Mouse (Mus musculus): ENCODE data around the gene Tmem50a. TPM values are rescaled to one million over a fixed set of nuclear protein-coding genes. Genes with fewer than 3 reads are reported as not detected.

Tmem50a gene
- total RNA-seq (2021), result 100 to 1,000 TPM; 112 TPM
- long read RNA-seq, experiment 1, transcript Tmem50a-201 (7 exons, 1,204 nt), result major isoform, 85 of 98 reads
- long read RNA-seq, experiment 1, transcript Tmem50a-202 (7 exons, 719 nt), result minor isoform, 6 of 98 reads
- long read RNA-seq, experiment 1, partial matches to known transcripts, result 2 of 98 reads
- long read RNA-seq, experiment 1, other reads (novel, unspliced or antisense), result 5 of 98 reads
- long read RNA-seq, experiment 2, transcript Tmem50a-201 (7 exons, 1,204 nt), result major isoform, 159 of 184 reads
- long read RNA-seq, experiment 2, transcript Tmem50a-202 (7 exons, 719 nt), result minor isoform, 6 of 184 reads
- long read RNA-seq, experiment 2, partial matches to known transcripts, result 2 of 184 reads
- long read RNA-seq, experiment 2, other reads (novel, unspliced or antisense), result 17 of 184 reads

DNA sequence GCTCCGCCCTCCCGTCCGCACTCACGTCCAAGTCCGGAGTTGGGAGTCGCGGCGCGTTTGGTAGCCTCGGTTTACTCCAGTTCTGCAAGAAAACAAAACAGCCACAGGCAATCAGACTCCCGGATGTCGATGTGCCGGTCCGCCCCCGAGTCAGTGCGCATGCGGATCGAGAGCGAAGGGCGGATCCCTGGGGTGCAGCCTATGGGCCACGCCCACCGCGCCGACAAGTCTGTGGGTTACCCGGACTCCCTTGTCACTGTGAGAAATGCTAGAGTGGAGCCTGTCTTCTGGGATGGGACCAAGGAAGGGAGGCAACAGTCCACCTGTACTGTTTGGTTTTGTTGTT lies at the start of gene Tmem50a:
TSS of gene Tmem50a (minus strand) at position 161 of the 346 bp plus-strand sequence.
- DNase-seq (ENCODE audit: low spot score in 2 of 2), result peak; percentile 84 to 93

DNA sequence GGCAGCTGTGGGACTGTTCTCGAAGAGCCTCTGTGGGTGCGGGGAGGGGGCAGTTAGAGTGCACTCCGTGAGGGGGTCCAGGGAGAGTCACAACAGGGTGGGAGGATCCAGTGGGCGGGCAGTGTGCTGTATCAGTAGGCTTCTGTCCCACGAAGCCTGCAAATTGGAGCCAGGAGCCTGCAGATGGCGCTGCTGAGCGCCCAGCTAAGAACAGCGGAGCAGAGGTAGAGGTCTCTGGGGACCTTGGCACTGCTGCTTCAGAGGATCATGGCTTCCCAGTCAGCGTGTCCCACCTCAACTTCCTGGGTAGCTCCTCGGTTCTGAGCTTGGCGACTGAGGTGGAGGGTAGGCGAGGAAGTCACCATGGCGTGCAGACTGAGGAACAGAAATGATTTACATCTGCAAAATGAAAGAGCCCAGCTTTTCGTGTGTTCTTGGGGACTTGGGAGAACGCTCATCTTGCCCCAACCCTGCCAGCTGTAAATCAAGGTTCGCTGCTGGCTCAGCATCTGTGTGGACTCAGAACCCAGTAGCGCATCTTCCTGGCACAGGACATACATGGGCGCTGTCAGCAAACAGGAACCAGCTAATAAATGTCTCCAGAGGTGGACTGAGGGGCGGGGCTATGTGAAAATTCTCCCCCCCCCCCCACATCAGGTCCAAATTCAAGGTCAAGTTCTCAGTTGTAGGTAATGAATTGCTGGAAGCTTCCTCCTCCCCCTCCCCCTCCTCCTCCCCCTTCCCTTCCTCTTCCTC lies 48.4 kb upstream of the Tmem50a start:
- no peak for DNase-seq (ENCODE audit: low spot score in 2 of 2)

DNA sequence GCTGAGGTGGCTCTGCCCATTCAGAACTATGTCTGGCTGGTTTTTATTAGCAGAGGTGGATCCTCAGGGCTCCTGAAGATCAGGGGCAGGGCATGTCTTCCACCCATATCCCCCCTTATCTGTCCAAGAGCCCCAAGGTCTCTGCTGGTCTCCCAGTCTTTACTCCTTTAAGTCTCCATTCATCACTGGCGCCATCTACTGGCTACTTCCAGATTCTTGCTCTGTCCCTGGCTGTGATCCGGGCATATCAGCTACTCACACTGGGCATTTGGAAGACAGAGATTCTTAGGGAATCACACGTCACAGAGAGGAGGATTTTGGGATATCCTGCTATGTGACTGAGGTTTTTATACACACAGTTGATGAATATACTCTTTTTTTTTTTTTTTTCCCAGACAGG lies 41.5 kb upstream of the Tmem50a start:
- DNase-seq (ENCODE audit: low spot score in 2 of 2), result peak; percentile 49 to 60

DNA sequence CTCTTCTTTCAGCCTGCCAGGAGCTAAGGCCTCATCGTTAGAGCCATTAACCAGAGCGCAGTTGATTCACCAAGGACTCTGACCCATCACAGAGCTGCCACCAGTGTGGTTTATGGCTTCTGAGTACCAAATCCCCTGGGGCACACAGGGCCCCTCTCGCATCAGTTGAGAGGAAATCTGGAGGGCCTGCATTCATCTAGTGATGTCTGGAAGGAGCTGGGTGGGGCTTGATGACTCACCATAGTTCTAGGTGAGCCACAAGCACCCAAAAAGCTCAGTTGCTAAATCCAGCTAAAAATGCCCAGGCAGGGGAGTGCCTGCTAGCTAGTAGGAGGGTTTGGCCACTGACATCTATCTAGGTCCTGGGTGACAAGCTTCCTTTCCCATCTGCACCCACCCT lies 41.0 kb upstream of the Tmem50a start:
- DNase-seq (ENCODE audit: low spot score in 2 of 2), result no peak

DNA sequence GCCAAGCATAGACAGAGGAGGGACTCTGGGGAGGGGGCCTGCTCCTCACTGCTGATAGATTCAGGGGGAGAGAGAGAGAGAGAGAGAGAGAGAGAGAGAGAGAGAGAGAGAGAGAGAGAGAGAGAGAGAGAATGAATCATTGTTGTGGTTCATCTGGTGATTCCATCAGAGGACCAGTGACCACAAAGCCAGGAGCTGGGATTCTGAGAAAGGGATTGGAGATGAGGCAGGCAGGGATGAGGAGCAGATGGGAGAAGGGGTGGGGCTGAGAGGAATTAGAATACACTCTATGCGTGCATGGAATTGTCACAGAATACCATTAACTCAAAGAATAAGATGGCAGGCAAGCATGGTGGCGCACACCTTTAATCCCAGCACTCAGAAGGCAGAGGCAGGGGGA lies 40.4 kb upstream of the Tmem50a start:
- DNase-seq (ENCODE audit: low spot score in 2 of 2), result no peak

DNA sequence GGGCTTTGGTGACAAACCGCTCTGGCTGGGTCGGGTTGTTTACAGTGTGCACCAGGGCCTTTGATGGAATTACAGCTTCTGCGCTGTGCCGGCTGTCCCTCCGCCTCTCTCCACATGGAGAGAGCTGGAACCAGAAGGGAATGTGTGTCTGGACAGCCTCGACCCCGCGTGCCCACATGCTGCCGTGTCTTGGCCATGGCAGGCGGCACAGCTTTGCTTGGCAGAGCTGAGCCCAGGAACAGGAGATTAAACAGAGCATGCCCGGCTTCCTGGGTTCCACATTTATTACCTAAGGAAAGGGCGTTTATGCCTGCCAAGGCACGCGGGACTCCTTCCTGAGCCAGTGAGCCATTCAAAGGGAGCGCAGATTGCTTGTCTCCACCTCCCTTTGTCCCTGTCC lies 39.6 kb upstream of the Tmem50a start:
- DNase-seq (ENCODE audit: low spot score in 2 of 2), result peak in 1 of 2 experiments; percentile 21

DNA sequence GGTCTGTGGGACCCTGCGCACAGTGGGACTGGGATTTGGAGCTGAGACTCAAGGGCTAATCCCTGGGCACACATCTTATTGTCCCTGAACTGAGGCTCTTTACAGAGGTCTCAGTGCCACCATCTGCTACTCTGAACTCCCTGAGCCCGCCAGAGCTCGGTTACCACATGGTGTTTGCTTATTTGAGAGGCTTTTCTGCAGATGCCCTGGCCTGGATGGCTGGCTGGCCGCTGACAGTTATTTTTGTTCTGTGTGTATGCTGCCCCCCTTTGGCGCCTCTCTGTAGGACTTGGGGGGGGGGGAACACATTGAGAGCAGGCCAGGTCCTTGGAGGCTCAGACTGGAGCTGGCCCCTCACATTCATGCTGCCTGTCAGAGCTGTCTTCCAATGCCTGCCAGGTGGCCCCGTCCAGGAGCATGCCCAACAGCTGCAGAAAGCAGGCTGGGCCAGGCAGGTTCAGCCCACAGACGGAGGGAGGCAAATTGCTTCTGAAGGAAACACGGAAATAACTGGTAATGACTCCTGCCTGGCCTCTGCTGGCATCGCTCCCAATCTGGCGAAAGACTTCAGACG lies 35.8 kb upstream of the Tmem50a start:
- DNase-seq (ENCODE audit: low spot score in 2 of 2), result no peak

DNA sequence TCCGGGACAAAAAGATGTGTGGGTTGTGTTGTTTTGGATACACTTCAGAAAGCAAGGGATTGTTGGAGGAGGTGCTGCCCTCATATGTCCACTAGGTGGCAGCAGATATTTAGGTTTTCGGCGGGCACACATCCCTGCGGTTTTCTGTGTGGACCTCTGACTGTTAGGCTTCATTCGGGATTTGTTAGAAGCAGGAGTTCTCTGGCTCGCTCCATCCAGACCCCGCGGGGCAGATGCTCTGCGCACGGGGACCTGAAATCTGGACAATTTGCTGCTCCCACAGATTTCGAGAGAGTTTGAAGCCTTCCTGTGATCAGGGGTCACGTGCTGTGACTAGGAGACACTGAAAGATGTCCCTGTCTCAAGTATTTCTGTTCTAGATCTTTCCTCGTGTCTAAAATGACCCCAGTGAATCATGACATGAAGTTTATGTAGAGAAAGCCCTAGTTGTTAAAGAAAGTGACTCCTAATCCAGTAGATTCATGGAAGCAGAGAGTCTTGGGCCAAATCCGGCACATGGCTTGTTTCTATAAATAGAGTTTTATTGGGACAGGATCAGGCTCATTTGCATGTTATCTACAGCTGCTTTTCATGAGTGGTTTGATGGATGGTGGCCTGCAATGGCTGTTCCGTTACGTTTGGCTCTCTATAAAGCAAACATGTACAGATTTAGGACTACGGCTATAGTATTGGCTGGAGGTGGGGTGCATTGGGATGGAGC lies 31.4 kb upstream of the Tmem50a start:
- DNase-seq (ENCODE audit: low spot score in 2 of 2), result peak; percentile 79 to 86

DNA sequence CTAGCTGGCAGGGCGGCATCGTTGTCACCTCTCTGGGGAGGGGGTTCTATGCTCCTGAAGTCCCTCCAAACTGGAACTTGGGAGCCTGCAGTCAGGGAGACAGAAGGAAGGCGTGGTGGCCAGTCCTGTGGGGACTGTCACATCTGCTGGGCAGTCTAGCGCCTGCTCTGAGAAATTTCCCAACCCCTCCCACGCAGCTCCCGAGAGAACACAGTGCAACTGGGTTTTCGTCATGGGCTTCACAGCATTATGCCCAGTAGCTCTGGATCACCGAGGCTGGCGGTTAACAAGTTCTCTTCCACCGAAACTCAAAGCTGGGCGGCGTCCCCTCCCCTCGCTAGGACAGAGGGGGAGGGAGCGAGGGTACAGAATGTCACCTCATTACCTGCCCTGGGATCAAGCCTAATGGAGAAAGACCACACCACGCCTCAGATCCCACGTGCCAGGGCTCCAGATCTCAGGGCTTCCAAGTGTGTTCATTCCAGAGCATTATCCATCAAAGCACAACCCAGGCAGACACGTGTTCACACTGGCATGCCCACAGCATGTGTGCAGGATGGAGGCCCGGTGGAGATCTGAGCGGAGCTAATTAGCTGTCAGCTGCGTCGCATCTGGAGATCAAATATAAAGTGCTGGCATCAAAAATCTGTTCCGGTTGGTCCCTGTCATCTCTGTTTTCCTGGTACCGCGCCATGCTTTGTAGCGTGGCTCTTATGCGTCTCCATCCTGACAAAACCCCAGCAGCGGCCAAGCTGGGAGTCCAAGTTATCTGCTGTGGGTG lies 29.1 kb upstream of the Tmem50a start:
- no peak for DNase-seq (ENCODE audit: low spot score in 2 of 2)

DNA sequence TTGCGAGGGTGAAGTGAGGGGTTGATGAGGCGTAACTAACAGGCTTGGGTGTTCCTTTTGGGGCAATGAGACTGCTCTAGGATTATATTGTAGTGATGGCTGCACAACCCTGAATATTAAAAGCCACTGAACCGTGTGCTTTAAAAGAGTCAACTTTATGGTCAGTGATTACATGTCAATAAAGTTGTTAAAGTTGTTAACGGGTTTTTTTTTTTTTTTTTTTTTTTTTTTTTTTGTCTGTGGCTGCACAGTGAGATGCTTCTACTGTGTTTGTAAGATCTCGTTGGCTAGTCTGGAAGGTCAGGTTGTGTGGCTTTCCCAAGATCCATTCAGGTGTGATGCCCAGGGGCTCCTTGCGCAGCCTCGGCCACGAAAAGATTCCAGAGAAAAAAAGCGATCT lies 25.1 kb upstream of the Tmem50a start:
- no peak for DNase-seq (ENCODE audit: low spot score in 2 of 2)

DNA sequence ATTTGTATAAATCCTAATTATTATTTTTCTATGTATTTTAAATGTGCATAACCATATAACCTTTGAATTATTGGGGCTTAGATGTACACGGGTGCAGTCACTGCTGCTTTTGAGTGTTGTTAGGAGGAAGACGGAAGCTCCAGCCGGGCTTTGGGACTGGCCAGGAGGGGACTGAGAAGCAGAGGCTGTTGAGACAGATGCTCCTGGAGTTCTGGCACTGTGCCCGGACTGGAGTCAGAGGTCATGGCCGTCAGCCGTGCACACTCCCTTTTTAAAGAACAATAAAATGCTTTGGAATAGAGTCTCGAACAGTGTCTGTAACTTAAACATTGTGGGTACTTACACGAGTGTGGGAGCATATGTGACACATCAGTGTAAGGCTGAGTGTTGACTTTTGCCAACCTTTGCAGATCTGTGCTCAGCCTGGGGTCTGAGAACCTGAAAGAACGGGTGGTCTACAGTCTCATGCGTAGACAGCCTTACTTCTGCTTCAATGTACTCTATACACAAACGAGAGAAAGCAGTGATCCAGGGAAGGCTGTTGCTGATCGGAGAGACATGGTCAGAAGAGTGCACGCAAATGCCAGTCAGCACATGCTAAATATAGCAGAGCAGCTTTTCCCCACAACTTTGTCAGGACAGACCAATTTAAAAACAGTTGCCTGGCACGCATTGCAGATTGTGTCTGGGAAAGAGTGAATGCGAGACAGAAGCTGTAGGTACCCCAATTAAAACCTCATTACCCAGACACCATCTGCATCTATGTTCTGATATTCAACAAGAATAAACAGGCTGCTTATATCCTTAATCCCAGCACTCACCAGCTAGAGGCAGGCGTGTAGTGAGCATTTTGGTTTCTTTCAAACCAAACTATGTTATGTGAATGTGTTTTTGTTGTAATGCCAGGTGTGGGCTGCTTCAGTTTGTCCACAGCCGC lies 22.7 kb upstream of the Tmem50a start:
- no peak for DNase-seq (ENCODE audit: low spot score in 2 of 2)

DNA sequence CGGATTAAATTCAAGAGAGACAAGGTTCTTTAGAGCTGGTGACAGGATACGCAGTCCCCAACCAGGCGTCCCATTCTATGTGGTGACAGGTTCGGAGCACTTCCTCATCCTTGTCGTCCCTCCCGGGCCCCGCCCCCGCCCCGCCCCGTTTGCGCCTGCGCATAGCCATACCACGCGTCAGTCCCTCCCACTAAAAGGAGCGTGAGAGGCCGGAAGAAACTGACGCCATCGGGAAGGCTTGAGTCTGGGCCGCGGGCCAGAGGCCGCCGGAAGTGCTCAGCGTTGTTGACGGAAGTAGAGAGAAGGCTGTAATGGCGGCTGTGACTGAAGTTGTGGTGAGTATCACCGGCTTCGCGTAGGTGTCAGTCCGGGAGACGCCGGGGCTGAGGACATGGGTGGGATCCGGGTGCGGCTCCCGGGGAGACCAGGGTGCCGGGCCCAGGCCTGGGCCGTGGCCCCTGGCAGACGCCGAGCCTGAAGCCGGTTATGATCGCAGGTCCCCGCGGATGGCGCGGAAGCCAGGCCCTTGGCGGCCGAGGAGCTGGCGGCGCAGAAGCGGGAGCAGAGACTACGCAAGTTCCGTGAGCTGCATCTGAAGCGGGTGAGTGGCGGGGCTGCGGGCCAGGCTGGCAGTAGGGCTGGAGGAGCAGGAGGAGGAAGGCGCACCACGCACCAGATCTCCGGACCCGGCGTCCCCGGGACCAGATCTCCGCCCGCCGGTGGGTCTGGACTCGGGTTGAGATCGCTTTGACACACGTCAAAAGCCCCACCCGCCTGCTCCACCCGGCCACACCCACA lies 16.1 kb upstream of the Tmem50a start, which contains the start of gene Syf2:
TSS of gene Syf2 (plus strand) at position 215 of the 798 bp plus-strand sequence.
- peak; percentile 93 to 98 for DNase-seq (ENCODE audit: low spot score in 2 of 2)

DNA sequence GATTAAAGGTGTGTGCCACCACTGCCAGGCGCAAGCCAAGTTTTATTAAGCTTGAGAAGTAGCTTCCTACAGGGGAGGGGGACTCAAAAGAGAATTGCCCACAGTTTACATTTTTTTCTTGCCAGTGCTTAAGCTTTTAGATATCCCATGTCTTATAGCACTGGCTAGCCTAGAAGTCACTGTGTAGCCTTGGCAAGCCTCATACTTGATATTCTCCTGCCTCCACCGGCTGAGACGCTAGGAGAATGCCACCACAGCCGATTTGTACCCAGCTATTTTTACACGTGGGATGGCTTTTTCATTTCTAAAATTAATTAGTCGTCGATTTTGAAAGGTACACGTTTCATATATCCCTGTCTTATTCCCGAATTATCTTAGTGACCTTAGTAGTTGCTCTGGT lies 15.4 kb upstream of the Tmem50a start:
- no peak for DNase-seq (ENCODE audit: low spot score in 2 of 2)

DNA sequence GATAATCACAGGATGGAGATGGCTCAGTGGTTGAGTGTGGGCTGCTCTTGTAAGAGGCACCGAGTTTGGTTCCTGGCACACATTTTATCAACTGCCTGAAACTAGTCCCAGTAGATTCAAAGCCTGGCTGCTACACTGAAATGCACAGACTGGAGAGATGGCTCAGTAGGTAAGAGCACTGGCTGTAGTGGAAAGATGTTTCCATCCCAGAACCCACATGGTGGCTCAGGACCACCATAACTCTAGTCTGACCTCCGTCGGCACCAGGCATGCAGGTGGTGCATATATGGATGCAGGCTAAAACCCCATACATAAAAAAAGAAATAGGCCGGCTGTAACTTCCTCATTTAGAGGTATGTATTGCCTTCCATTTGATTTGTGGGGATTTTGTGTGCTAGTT lies 14.7 kb upstream of the Tmem50a start:
- DNase-seq (ENCODE audit: low spot score in 2 of 2), result no peak

DNA sequence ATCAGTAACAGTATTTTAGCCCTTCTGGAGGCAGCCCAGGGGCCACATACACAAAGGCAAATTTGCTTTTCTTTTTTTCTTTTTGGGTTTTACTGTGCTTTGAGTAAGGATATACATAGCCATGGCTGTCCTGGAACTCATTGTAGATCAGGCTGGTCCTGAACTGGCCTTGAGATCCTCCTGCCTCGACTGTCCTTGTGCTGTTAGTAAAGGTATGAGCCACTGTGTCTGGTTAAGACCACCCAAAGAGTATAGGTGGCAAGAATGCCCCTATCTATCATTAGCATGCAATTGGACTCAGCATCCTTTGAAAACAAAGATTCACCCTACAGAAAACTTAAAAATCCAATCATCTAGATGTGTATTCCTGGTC lies 13.6 kb upstream of the Tmem50a start:
- DNase-seq (ENCODE audit: low spot score in 2 of 2), result no peak

DNA sequence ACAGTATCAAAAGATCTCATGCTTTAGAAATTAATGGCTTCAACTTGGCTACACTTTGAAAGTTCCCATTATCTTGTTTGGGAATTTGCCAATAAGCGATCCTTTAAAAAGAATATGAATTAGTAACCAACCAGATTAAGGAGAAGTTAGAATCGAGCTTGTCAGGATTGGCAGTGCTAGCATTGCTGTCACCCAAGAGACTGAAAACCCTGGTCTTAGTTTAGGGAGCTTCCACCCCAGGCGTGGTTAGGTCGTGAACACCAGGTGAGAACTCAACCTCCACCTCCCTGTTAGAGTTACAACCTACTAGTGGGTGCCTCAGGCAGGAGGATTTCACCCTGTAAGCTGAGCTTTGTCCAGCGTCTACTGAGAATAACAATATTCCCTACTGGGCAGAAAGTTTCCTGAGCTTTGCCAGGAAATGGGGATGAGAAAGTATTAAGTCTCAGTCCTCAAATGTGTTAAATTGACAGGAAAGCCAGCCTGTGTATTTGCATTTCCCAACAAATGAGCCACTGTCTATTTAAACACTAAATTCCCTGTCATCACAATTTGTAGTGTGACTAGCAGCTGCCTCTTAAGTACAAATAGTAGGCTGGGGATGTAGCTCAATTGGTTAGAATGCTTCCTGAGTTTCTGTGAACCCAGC lies 13.1 kb upstream of the Tmem50a start:
- no peak for DNase-seq (ENCODE audit: low spot score in 2 of 2)

DNA sequence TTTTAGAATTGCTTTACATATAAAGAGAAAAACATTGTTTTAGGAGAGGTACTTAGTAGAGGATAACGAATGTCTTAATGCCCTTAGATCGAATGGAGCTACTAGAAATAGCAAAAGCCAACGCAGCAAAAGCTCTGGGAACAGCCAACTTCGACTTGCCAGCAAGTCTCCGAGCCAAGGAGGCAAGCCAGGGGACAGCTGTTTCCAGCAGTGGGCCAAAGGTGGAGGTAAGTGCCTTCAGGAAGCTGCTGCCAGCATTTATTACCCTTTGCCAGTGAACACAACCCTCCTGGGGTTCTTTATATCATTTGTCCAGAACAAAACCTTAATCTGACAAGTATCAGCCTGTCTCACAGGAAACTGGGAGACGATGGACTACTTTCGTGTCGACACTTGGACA lies 10.4 kb upstream of the Tmem50a start:
- DNase-seq (ENCODE audit: low spot score in 2 of 2), result no peak

DNA sequence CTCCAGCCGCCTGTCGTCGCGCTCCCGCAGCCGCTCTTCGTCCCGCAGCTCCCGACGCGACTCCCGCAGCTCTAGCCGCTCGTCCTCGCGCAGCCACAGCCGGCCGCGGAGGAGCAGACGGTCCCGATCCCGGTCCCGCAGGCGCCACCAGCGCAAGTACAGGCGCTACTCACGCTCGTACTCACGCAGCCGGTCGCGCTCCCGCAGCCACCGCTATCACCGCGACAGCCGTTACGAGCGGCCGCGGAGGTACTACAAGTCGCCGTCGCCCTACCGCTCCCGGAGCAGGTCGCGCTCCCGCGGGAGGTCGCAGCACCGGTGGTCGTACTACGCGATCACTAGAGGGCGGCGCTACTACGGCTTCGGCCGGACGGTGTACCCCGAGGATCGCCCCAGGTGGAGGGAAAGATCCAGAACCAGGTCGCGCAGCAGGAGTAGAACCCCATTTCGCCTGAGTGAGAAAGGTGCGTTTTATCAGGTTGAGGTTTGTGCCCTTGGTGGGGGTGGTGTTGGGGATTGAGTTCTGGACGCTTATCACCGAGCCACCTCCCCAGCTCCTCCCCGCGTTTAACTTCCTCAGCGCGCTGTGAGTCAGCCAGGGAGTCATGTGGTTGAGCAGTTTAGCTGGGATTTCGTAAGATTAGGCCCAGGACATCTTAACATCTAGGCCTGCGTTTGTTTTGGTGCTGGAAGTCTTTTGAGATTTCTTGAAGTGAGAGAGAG lies 9.4 kb upstream of the Tmem50a start:
- DNase-seq (ENCODE audit: low spot score in 2 of 2), result peak; percentile 15 to 25

Data from layer of hippocampus, postnatal 14 days (tissue).